Mouse (Mus musculus) adrenal gland, postnatal 0 days (tissue): Measurements from ENCODE around the gene Ankrd26. TPM values are rescaled to one million over a fixed set of nuclear protein-coding genes. Genes with fewer than 3 reads are reported as not detected.

Experiments used
- polyA plus RNA-seq: library from polyadenylated mRNA; unstranded; fragments of >200 nt; fragmentation: Nextera tagmentation; extraction: Ambion mirVana; gene quantifications from 2 replicates; pipeline ENCODE4 v1.2.1, GENCODE M21; 2015

Ankrd26 gene
- 4.3 and 8.5 TPM in 2 replicates for polyA plus RNA-seq

DNA sequence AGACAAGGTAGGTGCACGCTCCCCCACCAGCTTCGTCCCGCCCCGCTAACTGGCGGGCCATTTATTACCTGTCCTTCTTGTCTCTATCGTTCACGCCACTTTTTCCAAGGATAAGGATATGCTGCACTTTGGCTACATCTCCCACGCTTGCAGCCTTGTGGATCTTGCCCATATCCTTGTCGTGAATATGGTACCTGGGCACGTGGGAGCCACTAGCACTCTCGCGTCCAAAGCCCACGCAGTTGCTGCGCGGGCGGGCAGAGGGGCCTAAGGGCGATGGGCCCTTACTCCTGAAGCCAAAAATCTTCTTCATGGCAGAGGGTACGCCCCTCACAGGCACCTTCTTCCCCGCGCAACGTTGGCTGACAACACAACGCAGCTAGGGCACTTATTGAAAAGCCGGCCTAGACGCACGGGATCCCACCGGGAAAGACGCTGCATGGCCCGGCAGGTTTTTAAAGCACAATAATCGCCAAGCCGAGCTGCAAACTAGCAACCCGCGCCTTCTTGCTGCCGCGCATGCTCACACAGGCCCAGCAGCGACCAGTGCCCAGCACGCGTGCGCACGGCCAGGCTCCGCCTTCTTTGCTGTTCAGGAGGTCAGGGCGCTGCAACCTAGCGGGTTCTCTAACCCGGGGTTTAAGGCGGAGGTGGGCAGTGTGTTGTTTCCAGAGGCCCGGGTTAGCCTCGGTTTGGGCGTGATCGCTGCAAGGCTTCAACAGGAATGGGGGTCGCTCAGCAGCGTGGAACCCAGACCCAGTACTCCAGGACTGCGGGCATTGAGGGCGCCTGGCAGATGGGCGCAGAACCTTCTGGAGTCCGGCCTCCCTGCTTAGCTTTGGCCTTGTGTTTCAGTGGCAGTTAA, at the start of gene Ankrd26:
TSS of gene Ankrd26 (minus strand) at position 482 of the 865 bp plus-strand sequence.

DNA sequence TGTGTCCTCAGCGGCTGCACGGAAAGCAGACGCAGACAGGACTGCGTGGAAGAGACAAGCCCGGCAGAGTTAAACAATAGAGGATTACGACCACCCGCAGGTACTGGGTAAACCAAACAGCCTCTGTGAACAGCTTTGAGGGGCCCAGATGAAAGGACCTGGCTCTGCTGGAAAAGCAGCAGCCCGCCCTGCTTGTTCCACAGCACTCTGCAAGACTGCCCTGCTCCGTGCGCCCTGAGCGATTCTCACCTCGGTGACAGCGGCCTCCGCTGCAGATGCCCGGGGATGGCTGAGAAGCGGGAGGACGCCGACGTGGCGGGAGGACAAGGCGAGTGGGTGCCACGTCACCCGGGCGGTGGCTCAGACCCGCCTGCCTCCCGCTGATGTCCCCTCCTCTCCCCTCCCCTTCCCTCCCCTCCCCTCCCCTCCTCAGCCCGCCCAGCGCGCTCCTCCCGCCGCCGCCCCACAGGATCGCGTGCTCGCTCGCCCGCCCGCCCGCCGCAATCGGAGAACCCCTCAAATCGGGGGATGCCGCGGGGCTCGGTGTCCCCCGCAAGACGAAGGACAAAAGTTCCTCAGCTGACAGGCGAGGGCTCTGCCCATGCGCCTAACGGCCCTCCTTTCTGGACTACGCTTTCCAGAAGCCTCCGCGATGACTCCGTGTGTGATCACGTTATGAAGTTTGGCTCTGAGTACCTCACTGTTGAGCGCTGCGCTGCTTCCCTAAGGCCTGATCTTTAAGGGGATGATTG, 82.9 kb downstream of the Ankrd26 start, which contains the start of gene Zfp9:
TSS of gene Zfp9 (minus strand) at position 364 of the 752 bp plus-strand sequence.

DNA sequence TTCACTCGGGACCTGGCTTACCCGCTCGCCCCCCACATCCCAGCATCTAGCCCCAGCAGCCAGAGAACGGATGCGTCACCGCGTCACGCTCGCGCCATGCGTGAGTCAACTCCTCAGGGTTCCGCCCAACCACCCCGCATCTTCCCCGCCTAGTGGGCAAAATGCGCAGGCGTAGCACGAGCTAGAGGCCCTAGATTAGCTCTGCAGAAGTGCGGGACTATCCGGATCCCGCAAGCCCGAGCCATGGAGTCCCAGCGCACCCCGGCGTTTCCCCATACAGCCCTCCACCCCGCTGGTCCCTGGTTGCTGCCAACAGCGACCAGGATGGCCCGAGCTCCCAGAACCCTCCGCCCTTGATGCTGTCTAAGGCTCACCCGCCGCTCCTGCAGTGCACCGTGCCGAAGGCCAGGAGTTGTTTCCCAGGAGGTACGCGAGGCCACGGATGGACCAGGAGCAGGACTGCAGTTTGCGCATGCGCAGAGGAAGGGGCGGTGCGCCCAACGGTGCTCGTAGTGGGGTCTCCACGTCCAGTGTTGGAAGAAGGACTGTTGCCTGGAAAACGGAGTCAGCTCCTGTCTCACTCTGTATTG, 106.9 kb downstream of the Ankrd26 start, which contains the start of gene Zfp248:
TSS of gene Zfp248 (minus strand) at position 487 of the 590 bp plus-strand sequence.

Other genes starting within 250 kb of the Ankrd26 start
- gene Bms1, start 142.8 kb downstream of the Ankrd26 start, polyA plus RNA-seq = 8.0 and 11.0 TPM in 2 replicates
- 4.7 and 5.0 TPM in 2 replicates for gene Zfp248, start 106.7 kb downstream of the Ankrd26 start, polyA plus RNA-seq
- 5.2 and 7.4 TPM in 2 replicates for gene Zfp9, start 82.9 kb downstream of the Ankrd26 start, polyA plus RNA-seq